Mouse (Mus musculus) layer of hippocampus, postnatal 14 days (tissue): ENCODE data around the gene Ccl22. TPM values are rescaled to one million over a fixed set of nuclear protein-coding genes. Genes with fewer than 3 reads are reported as not detected.
A peak's percentile ranks its signal among the peaks of the same experiment; 100 is the strongest.

Experiments
- DNase-seq, 2 experiments: peaks; one replicate each; pipeline ENCODE4 v3.0.0; 2021 to 2022; ENCODE audit warnings: low spot score in 2 of 2, mixed read lengths in 1 of 2
- total RNA-seq, 2 experiments: library from RNA; stranded (reverse); gene quantifications; 2 replicates each; pipeline ENCODE4 v1.2.3; 2021

The Ccl22 gene
- total RNA-seq, 2 experiments from 2014 or later: 0.17 to 0.18 TPM

- no peak for DNase-seq
Measured at GRCm38 (mm10) chr8:94733821-94734465, 11.4 kb upstream of the Ccl22 start.

- DNase-seq: no peak
Measured at GRCm38 (mm10) chr8:94734735-94735350, 10.5 kb upstream of the Ccl22 start.

GRCm38 (mm10) chr8:94735426-94736094, 9.8 kb upstream of the Ccl22 start:
- no peak for DNase-seq

GRCm38 (mm10) chr8:94739829-94740228, 5.6 kb upstream of the Ccl22 start:
- DNase-seq: no peak

GRCm38 (mm10) chr8:94740591-94740990, 4.8 kb upstream of the Ccl22 start:
- DNase-seq: no peak

- DNase-seq: no peak
Measured at GRCm38 (mm10) chr8:94741726-94742125, 3.7 kb upstream of the Ccl22 start.

GRCm38 (mm10) chr8:94744484-94744883, 906 bp upstream of the Ccl22 start:
- no peak for DNase-seq

- no peak for DNase-seq
Measured at GRCm38 (mm10) chr8:94744972-94745371, 418 bp upstream of the Ccl22 start.

- DNase-seq: no peak
Measured at GRCm38 (mm10) chr8:94746832-94747231, 1.4 kb downstream of the Ccl22 start.

- no peak for DNase-seq
Measured at GRCm38 (mm10) chr8:94748363-94748762, 3.0 kb downstream of the Ccl22 start.

GRCm38 (mm10) chr8:94749942-94750341, 4.6 kb downstream of the Ccl22 start:
- DNase-seq: no peak

GRCm38 (mm10) chr8:94751023-94751849, 5.8 kb downstream of the Ccl22 start:
- DNase-seq: no peak

- DNase-seq: no peak
Measured at GRCm38 (mm10) chr8:94754006-94754405, 8.6 kb downstream of the Ccl22 start.

- DNase-seq: no peak
Measured at GRCm38 (mm10) chr8:94754486-94754885, 9.1 kb downstream of the Ccl22 start.

- no peak for DNase-seq
Measured at GRCm38 (mm10) chr8:94767035-94767434, 21.6 kb downstream of the Ccl22 start.

- DNase-seq: no peak
Measured at GRCm38 (mm10) chr8:94770945-94771344, 25.6 kb downstream of the Ccl22 start.

- peak; percentile 80 to 90 for DNase-seq
Measured at GRCm38 (mm10) chr8:94771941-94772670, 26.7 kb downstream of the Ccl22 start, which contains the start of gene Cx3cl1. Gene Cx3cl1 (plus strand): TSS chr8:94772009.

GRCm38 (mm10) chr8:94773048-94773447, 27.7 kb downstream of the Ccl22 start:
- DNase-seq: no peak

- peak; percentile 46 to 60 for DNase-seq
Measured at GRCm38 (mm10) chr8:94773700-94774171, 28.3 kb downstream of the Ccl22 start.

GRCm38 (mm10) chr8:94774601-94775000, 29.2 kb downstream of the Ccl22 start:
- DNase-seq: no peak

GRCm38 (mm10) chr8:94776346-94776745, 31.0 kb downstream of the Ccl22 start:
- no peak for DNase-seq
